Comparison of ENCODE assay signal across 8 mouse cellular contexts in the genomic region with DNA sequence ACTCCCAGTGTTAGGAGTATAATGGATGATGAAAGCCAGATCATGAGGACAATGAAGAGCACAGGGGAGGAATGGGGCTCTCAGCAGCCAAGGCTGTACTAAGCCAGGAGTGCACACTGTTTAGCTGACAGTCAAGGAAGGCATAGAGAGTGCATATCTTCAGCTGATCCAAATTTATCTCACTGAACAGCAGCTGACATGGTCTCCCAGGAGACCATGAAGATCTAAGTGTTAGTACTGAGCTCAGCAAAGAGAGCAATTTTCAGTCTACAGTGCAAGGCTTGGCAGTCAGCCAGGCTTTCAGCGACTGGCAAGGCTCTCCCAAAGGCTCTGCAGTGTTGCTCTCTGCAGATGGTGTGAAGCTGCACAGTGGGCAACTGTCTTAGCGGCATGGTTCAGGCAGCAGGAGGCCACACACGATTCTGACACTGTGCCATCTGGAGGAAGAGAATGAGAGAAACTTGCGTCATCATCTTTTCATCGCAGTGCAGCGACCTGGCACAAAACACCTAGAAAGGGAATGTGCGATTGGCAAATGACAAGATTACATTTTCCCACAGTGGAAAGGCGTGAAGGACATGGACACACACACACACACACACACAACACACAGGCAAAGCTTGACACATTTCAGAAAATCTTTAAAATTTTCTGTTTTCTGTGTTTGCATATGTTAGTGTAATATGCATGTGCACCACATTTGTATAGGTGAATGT.
DNase-seq lines count a peak whose midpoint lies in the region; ATAC-seq and TF ChIP-seq lines count a peak whose summit lies in the region.

No protein-coding gene starts in this region.

- 78% methylated on average over 8 of the region's 8 CpGs for WGBS in kidney, embryonic 15.5 days
- 44% methylated on average over 8 of the region's 8 CpGs for WGBS in intestine, postnatal 0 days
- 24% methylated on average over 8 of the region's 8 CpGs for WGBS in neural tube, embryonic 15.5 days

- H3K4me2 ChIP-seq in kidney, embryonic 15.5 days: no peak overlapping the region
- H3K4me2 ChIP-seq in intestine, postnatal 0 days (replicated peaks; ENCODE audit: low read depth): no peak overlapping the region
- peak overlapping the region; percentile 17; the same call in 1 of the 2 replicates for H3K4me2 ChIP-seq in neural tube, embryonic 15.5 days

- H3K4me3 ChIP-seq in kidney, embryonic 15.5 days (replicated peaks): no peak overlapping the region
- H3K4me3 ChIP-seq in intestine, postnatal 0 days (ENCODE audit: low read depth, low read length): no peak overlapping the region
- H3K4me3 ChIP-seq in neural tube, embryonic 15.5 days (replicated peaks): no peak overlapping the region

- H3K27me3 ChIP-seq in kidney, embryonic 15.5 days: no peaks in the 10 kb centered on the region
- H3K27me3 ChIP-seq in intestine, postnatal 0 days (replicated peaks; ENCODE audit: control insufficient read depth, insufficient read depth, low read length): no peaks in the 10 kb centered on the region
- no peaks in the 10 kb centered on the region for H3K27me3 ChIP-seq in neural tube, embryonic 15.5 days (replicated peaks)

- no peak overlapping the region for H3K9ac ChIP-seq in kidney, embryonic 15.5 days
- no peak overlapping the region for H3K9ac ChIP-seq in intestine, postnatal 0 days (ENCODE audit: low read depth, low read length)
- no peak overlapping the region for H3K9ac ChIP-seq in neural tube, embryonic 15.5 days (replicated peaks)

- H3K27ac ChIP-seq in kidney, embryonic 15.5 days: no peak overlapping the region
- no peak overlapping the region for H3K27ac ChIP-seq in intestine, postnatal 0 days (ENCODE audit: low read depth, low read length)
- peak overlapping the region; percentile 74 for H3K27ac ChIP-seq in neural tube, embryonic 15.5 days (replicated peaks)

- H3K36me3 ChIP-seq in kidney, embryonic 15.5 days: peaks cover 19% of the 10 kb centered on the region
- no peaks in the 10 kb centered on the region for H3K36me3 ChIP-seq in intestine, postnatal 0 days (ENCODE audit: control insufficient read depth, insufficient read depth)
- H3K36me3 ChIP-seq in neural tube, embryonic 15.5 days: 0 out of 2 replicates have a peak, but pooled peaks cover 3% of the 10 kb centered on the region

- ATAC-seq in kidney, embryonic 15.5 days (replicated peaks; ENCODE audit: low FRiP score): no peak
- peak; percentile 43 for ATAC-seq in intestine, postnatal 0 days
- peak; percentile 94 for ATAC-seq in neural tube, embryonic 15.5 days (ENCODE audit: low FRiP score)

- DNase-seq in kidney, adult 11 months: peak; percentile 36
- DNase-seq in cerebellum, postnatal 14 days: peak; percentile 81 to 90
- DNase-seq in gastrocnemius, postnatal 4 days (ENCODE audit: low spot score in 2 of 2): peak; percentile 41 to 56
- peak; percentile 91 to 94 for DNase-seq in left cerebral cortex, postnatal 25 days (ENCODE audit: low spot score in 2 of 2)
- peak; percentile 32 to 38 for DNase-seq in thymus, postnatal 10 days (ENCODE audit: low spot score in 2 of 2)

- no peaks in the 10 kb centered on the region for H3K4me1 ChIP-seq in kidney, embryonic 15.5 days
- H3K4me1 ChIP-seq in intestine, postnatal 0 days (replicated peaks; ENCODE audit: control insufficient read depth, insufficient read depth, low read length): no peaks in the 10 kb centered on the region
- peaks cover 7% of the 10 kb centered on the region for H3K4me1 ChIP-seq in neural tube, embryonic 15.5 days

- intact Hi-C loops in left cerebral cortex, postnatal 25 days (cut with DNase I): loop anchor here (1.0 kb wide), 1 partner anchor 59 kb away; no protein-coding TSS in a partner anchor

- no peaks in the 10 kb centered on the region for H3K9me3 ChIP-seq in kidney, embryonic 15.5 days (replicated peaks)
- no peaks in the 10 kb centered on the region for H3K9me3 ChIP-seq in intestine, postnatal 0 days (ENCODE audit: control insufficient read depth)
- H3K9me3 ChIP-seq in neural tube, embryonic 15.5 days (replicated peaks): no peaks in the 10 kb centered on the region

- 0 out of 2 replicates have a peak, but pooled peaks have one; percentile 18 for TF ChIP-seq CTCF in intestine, postnatal 0 days (IDR thresholded peaks at IDR 0.05; ENCODE audit: low read depth)

Comparison
In these comparisons a context has a peak if more than half of its experiments do, and no peak if none do; other contexts are left out.
1. DNase-seq: peak in every context shown above with its lines; median percentile 92 in left cerebral cortex, postnatal 25 days; 86 in cerebellum, postnatal 14 days; 48 in gastrocnemius, postnatal 4 days; 36 in kidney, adult 11 months; 35 in thymus, postnatal 10 days.